Comparison of ENCODE assay signal across 9 mouse cellular contexts in genomic region chr13:37509352-37509851, GRCm38 (mm10).
A peak's percentile ranks its signal among the peaks of the same experiment; 100 is the strongest.
DNase-seq lines count a peak whose midpoint lies in the region; ATAC-seq lines count a peak whose summit lies in the region.
"Had no signal": no experiment of that assay in that cellular context is flagged by ENCODE, and none has a peak within 500 bp of the region (broad histone marks: within the 10 kb centered on the region; RNA-seq: fewer than 3 reads in every experiment).

No protein-coding gene starts in this region.

- no peak overlapping the region for H3K27ac ChIP-seq in embryonic facial prominence, embryonic 11.5 days (replicated peaks; ENCODE audit: low read depth, low read length)
- H3K27ac ChIP-seq in hindbrain, embryonic 10.5 days = peak overlapping the region; percentile 84
- peak overlapping the region; percentile 10; the same call in 1 of the 2 replicates for H3K27ac ChIP-seq in liver, embryonic 16.5 days (ENCODE audit: low read length)

- peak; percentile 30 to 82 for DNase-seq in adrenal gland, adult (ENCODE audit: inconsistent age in 2 of 2, low spot score in 1 of 2)
- no peak for DNase-seq in adrenal gland, adult 8-10 months
- DNase-seq in embryonic facial prominence, embryonic 11.5 days (ENCODE audit: low spot score) = no peak
- DNase-seq in hindbrain, embryonic 10.5 days (ENCODE audit: low spot score) = peak; percentile 56
- peak; percentile 8 for DNase-seq in splenic B cell, adult 2 months (ENCODE audit: low read depth, low spot score)
- DNase-seq in cerebellum, adult 8-10 months = no peak

- peaks cover 9% of the 10 kb centered on the region for H3K4me1 ChIP-seq in embryonic facial prominence, embryonic 11.5 days (ENCODE audit: control insufficient read depth, insufficient read depth, low read length)
- peaks cover 56% of the 10 kb centered on the region for H3K4me1 ChIP-seq in hindbrain, embryonic 10.5 days (replicated peaks)
- peaks cover 16% of the 10 kb centered on the region for H3K4me1 ChIP-seq in liver, embryonic 16.5 days (ENCODE audit: control insufficient read depth, low read depth, low read length)

- H3K27me3 ChIP-seq in embryonic facial prominence, embryonic 11.5 days (ENCODE audit: control insufficient read depth, insufficient read depth, low read length) = no peaks in the 10 kb centered on the region
- H3K27me3 ChIP-seq in hindbrain, embryonic 10.5 days (ENCODE audit: insufficient read depth, poor library complexity, severe bottlenecking) = no peaks in the 10 kb centered on the region; the same call in 1 of the 2 replicates
- H3K27me3 ChIP-seq in liver, embryonic 16.5 days (ENCODE audit: control insufficient read depth, insufficient read depth, low read depth, low read length) = no peaks in the 10 kb centered on the region
- H3K27me3 ChIP-seq in splenic B cell, adult 2 months (ENCODE audit: control insufficient read depth, insufficient read depth, low read length, poor library complexity, severe bottlenecking) = no peaks in the 10 kb centered on the region

- H3K9ac ChIP-seq in embryonic facial prominence, embryonic 11.5 days (replicated peaks; ENCODE audit: low read length) = no peak overlapping the region
- H3K9ac ChIP-seq in liver, embryonic 16.5 days (ENCODE audit: low read depth, low read length) = no peak overlapping the region

- H3K4me2 ChIP-seq in embryonic facial prominence, embryonic 11.5 days (ENCODE audit: low read depth, low read length) = no peak overlapping the region
- H3K4me2 ChIP-seq in liver, embryonic 16.5 days (ENCODE audit: low read depth, low read length) = peak overlapping the region; percentile 12

- no peak overlapping the region for H3K4me3 ChIP-seq in embryonic facial prominence, embryonic 11.5 days (ENCODE audit: low read depth, low read length)
- H3K4me3 ChIP-seq in hindbrain, embryonic 10.5 days = no peak overlapping the region
- no peak overlapping the region for H3K4me3 ChIP-seq in liver, embryonic 16.5 days (ENCODE audit: low read depth, low read length)
- H3K4me3 ChIP-seq: erythroblast, embryonic 14.5 days had no signal

- no peaks in the 10 kb centered on the region for H3K9me3 ChIP-seq in embryonic facial prominence, embryonic 11.5 days (replicated peaks; ENCODE audit: control insufficient read depth, low read length)
- H3K9me3 ChIP-seq in hindbrain, embryonic 10.5 days = no peaks in the 10 kb centered on the region
- H3K9me3 ChIP-seq in liver, embryonic 16.5 days (replicated peaks; ENCODE audit: control insufficient read depth, low read length) = no peaks in the 10 kb centered on the region

- peak; percentile 10; the same call in 1 of the 2 replicates for ATAC-seq in embryonic facial prominence, embryonic 11.5 days (replicated peaks; ENCODE audit: insufficient number of reproducible peaks, low FRiP score, low TSS enrichment, low read depth)
- ATAC-seq in liver, embryonic 16.5 days (ENCODE audit: low read depth) = peak; percentile 68
- no peak for ATAC-seq in inflammation-experienced regulatory T-cells, adult 6 months

- WGBS in embryonic facial prominence, embryonic 11.5 days = 36% methylated on average over 12 of the region's 12 CpGs
- WGBS in hindbrain, embryonic 10.5 days = 33% methylated on average over 12 of the region's 12 CpGs
- WGBS in liver, embryonic 16.5 days (ENCODE audit: insufficient replicate concordance) = 2% methylated on average over 12 of the region's 12 CpGs

- no peaks in the 10 kb centered on the region for H3K36me3 ChIP-seq in embryonic facial prominence, embryonic 11.5 days (replicated peaks; ENCODE audit: control insufficient read depth, insufficient read depth, low read depth, low read length)
- H3K36me3 ChIP-seq in hindbrain, embryonic 10.5 days = no peaks in the 10 kb centered on the region
- H3K36me3 ChIP-seq in liver, embryonic 16.5 days (ENCODE audit: control insufficient read depth, insufficient read depth) = no peaks in the 10 kb centered on the region
- no peaks in the 10 kb centered on the region for H3K36me3 ChIP-seq in splenic B cell, adult 2 months (ENCODE audit: control insufficient read depth, insufficient read depth, low read length, poor library complexity, severe bottlenecking)

Comparison
In these comparisons a context has a peak if more than half of its experiments do, and no peak if none do; other contexts are left out.
1. DNase-seq: peak in adrenal gland, adult (2 of 2), hindbrain, embryonic 10.5 days (single experiment) and splenic B cell, adult 2 months (single experiment); none in adrenal gland, adult 8-10 months (single experiment), embryonic facial prominence, embryonic 11.5 days (single experiment) and cerebellum, adult 8-10 months (single experiment).